Mouse (Mus musculus) heart, embryonic 12.5 days (tissue): ENCODE results near the gene Cd302. TPM values are rescaled to one million over a fixed set of nuclear protein-coding genes. Genes with fewer than 3 reads are reported as not detected.

Experiments used
- ATAC-seq: fragments of 200-750 bp; cut with Nextera tagmentation; 2 replicates; pipeline ENCODE4 v1.8.0; 2017; ENCODE audit warnings: moderate TSS enrichment, moderate library complexity; ENCODE audit not compliant: insufficient number of reproducible peaks, low FRiP score
- H3K27ac ChIP-seq: fragments of 300-500 bp; sonication (generic); 2 replicates; pipeline ENCODE4 v1.5.1; 2016; ENCODE audit warnings: mild to moderate bottlenecking, moderate library complexity; ENCODE audit not compliant: poor library complexity, severe bottlenecking
- H3K27me3 ChIP-seq: fragments of 300-500 bp; sonication (generic); replicated peaks from 2 replicates; pipeline ENCODE4 v1.6.1; 2016; ENCODE audit warnings: mild to moderate bottlenecking, moderate library complexity
- H3K36me3 ChIP-seq: fragments of 300-500 bp; sonication (generic); 2 replicates; pipeline ENCODE4 v1.6.1; 2016; ENCODE audit warnings: mild to moderate bottlenecking, moderate library complexity
- H3K4me1 ChIP-seq: fragments of 300-500 bp; sonication (generic); replicated peaks from 2 replicates; pipeline ENCODE4 v1.6.1; 2016; ENCODE audit warnings: mild to moderate bottlenecking
- H3K4me2 ChIP-seq: fragments of 300-500 bp; sonication (generic); 2 replicates; pipeline ENCODE4 v1.6.1; 2016; ENCODE audit warnings: mild to moderate bottlenecking, moderate library complexity
- H3K4me3 ChIP-seq: fragments of 300-500 bp; sonication (generic); 2 replicates; pipeline ENCODE4 v1.5.1; 2016; ENCODE audit warnings: mild to moderate bottlenecking
- H3K9ac ChIP-seq: fragments of 300-500 bp; sonication (generic); 2 replicates; pipeline ENCODE4 v1.6.1; 2016; ENCODE audit warnings: mild to moderate bottlenecking, moderate library complexity
- H3K9me3 ChIP-seq: fragments of 300-500 bp; sonication (generic); replicated peaks from 2 replicates; pipeline ENCODE4 v1.6.1; 2016; ENCODE audit warnings: mild to moderate bottlenecking, moderate library complexity
- WGBS: fragments of 180-500 bp; shearing (Covaris S2); methylation state at CpG from one replicate; pipeline ENCODE4 v1.1.7; 2016; 5-methylcytosine and 5-hydroxymethylcytosine counted together
- polyA plus RNA-seq: library from polyadenylated mRNA; unstranded; fragments of >200 nt; fragmentation: Nextera tagmentation; extraction: Ambion mirVana; gene quantifications from 2 replicates; pipeline ENCODE4 v1.2.1, GENCODE M21; 2016

Cd302 gene
- polyA plus RNA-seq, 1 experiment from 2014 or later: 23.3 TPM

DNA sequence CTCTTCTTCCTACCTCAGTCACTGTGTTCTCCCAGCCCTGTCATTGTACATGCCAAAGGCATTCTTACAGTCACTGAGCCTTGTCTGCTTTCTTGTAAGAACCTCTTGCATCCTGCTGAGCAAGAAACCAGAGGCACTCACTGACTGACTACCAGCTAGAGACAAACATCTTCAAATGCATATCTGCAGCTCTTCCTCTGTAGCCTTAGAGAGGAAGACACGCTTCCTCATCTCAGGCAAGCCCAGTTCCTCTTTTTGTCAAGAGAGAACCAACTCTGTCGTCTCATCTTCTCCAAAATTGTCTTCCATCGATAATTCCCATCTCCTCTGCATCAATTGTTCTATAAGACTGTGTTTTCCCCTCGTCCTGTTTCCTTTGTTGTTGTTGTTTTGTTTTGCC, 4.3 kb upstream of the Cd302 start:
- WGBS: 66% methylated on average over 4 of the region's 4 CpGs
- Histone ChIP-seq H3K9ac (no peak overlapping the region), H3K36me3 (no peaks in the 10 kb centered on the region), H3K4me3 (no peak overlapping the region), H3K4me2 (no peak overlapping the region), H3K27ac (no peak overlapping the region), H3K9me3 (no peaks in the 10 kb centered on the region), H3K4me1 (peaks cover 5% of the 10 kb centered on the region; the same call in 1 of the 2 replicates), H3K27me3 (no peaks in the 10 kb centered on the region)
- no peak for ATAC-seq

DNA sequence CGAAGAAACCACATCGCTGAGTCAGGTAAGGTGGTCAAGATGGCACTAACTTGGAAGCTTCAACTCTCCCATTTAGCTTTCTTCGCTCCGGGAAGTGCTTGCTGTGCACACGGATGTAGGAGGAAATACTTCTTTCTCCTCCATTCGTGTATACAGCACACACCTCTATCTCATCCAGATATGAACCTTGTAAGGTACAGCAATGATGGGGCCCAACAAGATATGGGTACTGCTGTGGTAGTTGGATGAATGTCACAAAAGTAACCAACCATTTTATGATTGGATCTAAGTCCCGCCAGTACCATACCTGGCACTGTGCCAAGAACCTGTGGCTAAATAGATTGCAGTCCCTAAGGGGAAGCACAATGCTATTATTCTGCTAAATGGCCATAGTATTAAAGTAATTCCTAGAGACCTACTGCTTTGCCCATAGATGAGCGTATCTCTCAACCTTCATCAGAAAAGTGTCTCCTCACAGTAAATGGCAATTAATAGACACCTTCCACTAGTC, 874 bp upstream of the Cd302 start:
- ATAC-seq: no peak
- Histone ChIP-seq H3K4me3 (no peak overlapping the region), H3K9me3 (no peaks in the 10 kb centered on the region), H3K4me1 (peaks cover 7% of the 10 kb centered on the region; the same call in 1 of the 2 replicates), H3K27ac (no peak overlapping the region), H3K4me2 (no peak overlapping the region), H3K27me3 (no peaks in the 10 kb centered on the region), H3K9ac (no peak overlapping the region), H3K36me3 (no peaks in the 10 kb centered on the region)
- WGBS: 85% methylated on average over 8 of the region's 8 CpGs

DNA sequence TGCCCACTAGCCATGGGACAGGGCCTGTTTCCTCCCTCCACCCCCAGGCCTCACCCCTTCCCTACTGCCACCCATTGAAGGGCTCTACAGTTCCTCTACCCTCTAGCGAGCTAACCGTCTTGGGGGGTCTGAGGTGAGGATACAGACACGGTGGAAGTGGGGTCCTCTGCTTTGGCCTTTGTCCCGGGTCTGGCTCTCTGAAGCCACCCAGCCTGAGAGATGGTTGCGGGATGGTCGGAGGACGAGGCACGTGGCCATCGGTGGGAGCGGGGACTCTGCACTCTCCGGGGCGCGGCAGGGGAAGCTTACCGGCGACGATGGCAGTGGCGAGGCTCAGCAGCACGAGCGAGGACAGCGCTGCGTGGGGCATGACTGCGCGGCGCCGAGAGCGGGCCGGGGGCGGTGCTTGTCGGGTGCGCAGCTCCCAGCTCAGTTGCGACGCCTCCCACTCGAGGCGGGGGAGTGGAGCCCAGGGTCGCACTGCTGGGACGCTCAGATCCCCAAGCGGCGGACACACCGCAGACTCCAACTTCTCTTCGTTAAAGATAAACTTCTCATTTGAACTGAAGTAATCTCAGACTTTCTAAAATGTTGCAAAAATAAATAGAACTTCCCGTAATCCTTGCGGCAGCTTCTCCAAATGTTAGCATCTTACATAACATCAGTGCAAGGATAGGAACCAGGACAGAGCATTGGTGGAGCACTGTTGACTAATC, 379 bp downstream of the Cd302 start:
- Histone ChIP-seq H3K9me3 (no peaks in the 10 kb centered on the region), H3K36me3 (no peaks in the 10 kb centered on the region), H3K4me2 (peak overlapping the region; percentile 96), H3K4me3 (peak overlapping the region; percentile 58), H3K27me3 (no peaks in the 10 kb centered on the region), H3K27ac (no peak overlapping the region), H3K9ac (peak overlapping the region; percentile 72), H3K4me1 (peaks cover 7% of the 10 kb centered on the region; the same call in 1 of the 2 replicates)
- WGBS: under 1% methylated on average over 34 of the region's 42 CpGs
- peak; percentile 83 for ATAC-seq

DNA sequence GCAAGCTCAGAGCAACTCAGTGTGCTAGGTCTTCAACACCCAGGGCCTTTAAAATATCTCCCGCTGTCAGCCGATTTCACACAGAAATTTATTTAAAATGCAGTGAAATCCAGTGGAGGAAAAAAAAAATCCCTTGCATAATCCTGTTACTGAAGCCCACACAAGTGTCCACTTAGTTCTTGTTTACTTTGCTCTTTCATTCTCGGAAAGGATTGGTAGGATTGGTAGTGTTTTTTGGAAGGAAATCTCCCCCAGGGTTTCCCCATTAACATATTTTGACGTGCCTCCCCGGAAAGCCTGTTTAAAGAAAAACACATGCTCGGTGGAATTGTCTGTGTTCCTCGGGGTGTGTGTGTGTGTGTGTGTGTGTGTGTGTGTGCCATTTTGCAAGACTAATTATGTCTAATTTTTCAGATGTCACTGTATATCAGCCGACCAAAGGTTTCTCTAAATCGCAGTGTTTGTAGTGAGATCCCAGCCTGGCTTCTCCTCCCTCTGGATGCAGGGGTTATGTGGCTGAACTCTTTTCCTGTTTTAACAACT, 1.0 kb downstream of the Cd302 start:
- ATAC-seq: no peak
- H3K27me3 ChIP-seq: no peaks in the 10 kb centered on the region
- 12% methylated on average over 9 of the region's 9 CpGs for WGBS
- H3K4me1 ChIP-seq: peaks cover 7% of the 10 kb centered on the region; the same call in 1 of the 2 replicates
- H3K4me2 ChIP-seq: peak overlapping the region; percentile 96
- no peaks in the 10 kb centered on the region for H3K9me3 ChIP-seq
- no peak overlapping the region; the same call in 1 of the 2 replicates for H3K27ac ChIP-seq
- H3K4me3 ChIP-seq: peak overlapping the region; percentile 58
- peak overlapping the region; percentile 72; the same call in 1 of the 2 replicates for H3K9ac ChIP-seq
- no peaks in the 10 kb centered on the region for H3K36me3 ChIP-seq

DNA sequence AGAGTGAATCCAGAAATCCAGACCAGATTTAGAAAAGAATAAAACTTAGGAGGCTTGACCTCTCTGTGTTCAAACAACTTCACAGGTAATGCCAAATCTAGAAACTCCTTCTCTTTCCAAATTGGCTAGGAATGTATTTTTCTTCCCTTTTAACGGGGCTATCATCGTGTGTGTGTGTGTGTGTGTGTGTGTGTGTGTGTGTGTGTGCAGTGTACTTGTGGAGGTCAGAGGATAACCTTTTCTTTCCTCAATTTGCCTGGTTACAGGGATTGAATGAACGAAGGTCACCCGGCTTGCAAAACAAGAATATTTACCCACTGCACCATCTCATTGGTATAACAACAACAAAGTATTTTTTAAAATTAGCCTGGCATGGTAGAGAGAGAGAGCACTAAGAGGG, 1.7 kb downstream of the Cd302 start:
- 72% methylated on average over 4 of the region's 4 CpGs for WGBS
- Histone ChIP-seq H3K27ac (no peak overlapping the region; the same call in 1 of the 2 replicates), H3K9me3 (no peaks in the 10 kb centered on the region), H3K27me3 (no peaks in the 10 kb centered on the region), H3K4me2 (peak overlapping the region; percentile 96), H3K9ac (no peak overlapping the region), H3K36me3 (no peaks in the 10 kb centered on the region), H3K4me1 (peaks cover 7% of the 10 kb centered on the region; the same call in 1 of the 2 replicates), H3K4me3 (no peak overlapping the region)
- no peak for ATAC-seq

DNA sequence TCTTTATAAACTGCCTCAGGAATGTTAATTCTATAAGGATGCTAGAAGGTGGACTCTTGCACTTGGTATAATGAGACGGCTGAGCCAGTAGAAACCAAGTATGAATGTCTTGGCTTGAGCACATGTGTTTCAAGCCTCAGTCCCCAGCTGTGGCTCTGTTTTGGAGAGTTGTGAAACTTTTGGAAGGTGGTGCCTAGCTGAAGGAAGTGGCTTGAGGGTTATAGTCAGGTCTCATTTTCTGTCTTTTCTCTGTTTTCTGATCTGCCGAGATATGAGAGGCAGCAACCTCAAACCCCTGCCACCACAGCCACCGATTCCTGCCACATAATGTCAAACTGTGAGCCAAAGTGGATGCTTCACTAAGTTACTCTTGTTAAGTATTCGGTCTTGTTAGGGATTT, 5.7 kb downstream of the Cd302 start:
- WGBS: 88% methylated on average over 4 of the region's 4 CpGs
- H3K27me3 ChIP-seq: no peaks in the 10 kb centered on the region
- H3K9ac ChIP-seq: no peak overlapping the region
- H3K4me1 ChIP-seq: peaks cover 2% of the 10 kb centered on the region; the same call in 1 of the 2 replicates
- no peak overlapping the region for H3K4me2 ChIP-seq
- H3K36me3 ChIP-seq: no peaks in the 10 kb centered on the region
- ATAC-seq: no peak
- H3K27ac ChIP-seq: no peak overlapping the region
- H3K9me3 ChIP-seq: no peaks in the 10 kb centered on the region
- H3K4me3 ChIP-seq: no peak overlapping the region

DNA sequence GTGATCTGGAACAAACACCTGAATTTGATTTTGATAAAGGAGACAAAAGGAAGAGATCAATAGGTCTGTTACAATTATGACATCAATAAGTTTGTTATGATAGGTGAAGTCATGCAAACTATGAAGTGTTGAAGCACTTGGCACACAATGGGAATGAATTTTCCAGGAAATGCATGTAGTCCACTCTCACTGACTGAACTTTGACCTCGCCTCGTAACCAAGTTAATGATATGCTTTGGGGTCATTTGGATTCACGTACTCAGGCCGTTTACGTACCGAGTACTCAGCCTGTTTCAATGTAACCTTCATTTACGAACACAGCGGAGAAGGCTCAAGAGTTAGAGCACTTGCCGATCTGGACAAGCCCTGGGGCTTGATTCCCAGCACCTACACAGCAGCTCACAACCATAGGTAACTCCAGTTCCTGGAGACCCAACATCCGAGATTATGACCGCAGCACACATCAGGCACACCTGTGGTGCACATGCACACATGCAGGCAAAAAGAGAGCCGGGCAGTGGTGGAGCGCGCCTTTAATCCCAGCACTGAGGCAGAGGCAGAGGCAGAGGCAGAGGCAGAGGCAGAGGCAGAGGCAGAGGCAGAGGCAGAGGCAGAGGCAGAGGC, 14.3 kb downstream of the Cd302 start:
- H3K9ac ChIP-seq: no peak overlapping the region
- H3K9me3 ChIP-seq: no peaks in the 10 kb centered on the region
- no peaks in the 10 kb centered on the region for H3K27me3 ChIP-seq
- H3K36me3 ChIP-seq: no peaks in the 10 kb centered on the region
- 91% methylated on average over 14 of the region's 14 CpGs for WGBS
- no peak overlapping the region for H3K4me3 ChIP-seq
- no peak for ATAC-seq
- peaks cover 20% of the 10 kb centered on the region for H3K4me1 ChIP-seq
- H3K27ac ChIP-seq: no peak overlapping the region
- no peak overlapping the region for H3K4me2 ChIP-seq

DNA sequence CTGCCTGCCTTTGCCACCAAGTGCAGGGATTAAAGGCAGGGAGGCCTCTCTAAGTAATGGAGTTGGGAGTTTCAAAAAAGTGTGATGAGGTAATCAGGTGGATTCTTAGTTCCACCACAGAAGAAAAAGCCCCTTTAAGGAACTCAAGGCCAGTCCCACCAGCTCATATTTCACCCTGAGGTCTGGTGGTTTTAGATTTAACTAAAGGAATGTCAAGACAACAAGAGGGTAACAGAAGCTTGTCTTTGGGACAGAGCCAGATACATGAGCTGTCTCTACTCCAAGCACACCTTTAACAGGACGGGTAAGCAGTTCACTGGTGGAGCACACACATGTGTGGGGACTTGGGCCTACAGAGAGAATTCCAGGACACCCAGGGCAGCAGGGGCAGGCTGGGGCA, 16.7 kb downstream of the Cd302 start:
- Histone ChIP-seq H3K27ac (peak overlapping the region; percentile 43; the same call in 1 of the 2 replicates), H3K9ac (peak overlapping the region; percentile 25; the same call in 1 of the 2 replicates), H3K4me3 (no peak overlapping the region), H3K4me2 (no peak overlapping the region), H3K36me3 (no peaks in the 10 kb centered on the region), H3K4me1 (peaks cover 20% of the 10 kb centered on the region), H3K27me3 (no peaks in the 10 kb centered on the region), H3K9me3 (0 out of 2 replicates have a peak, but pooled peaks cover 2% of the 10 kb centered on the region)
- WGBS: 36% methylated on average over 1 of the region's 1 CpGs
- ATAC-seq: no peak

DNA sequence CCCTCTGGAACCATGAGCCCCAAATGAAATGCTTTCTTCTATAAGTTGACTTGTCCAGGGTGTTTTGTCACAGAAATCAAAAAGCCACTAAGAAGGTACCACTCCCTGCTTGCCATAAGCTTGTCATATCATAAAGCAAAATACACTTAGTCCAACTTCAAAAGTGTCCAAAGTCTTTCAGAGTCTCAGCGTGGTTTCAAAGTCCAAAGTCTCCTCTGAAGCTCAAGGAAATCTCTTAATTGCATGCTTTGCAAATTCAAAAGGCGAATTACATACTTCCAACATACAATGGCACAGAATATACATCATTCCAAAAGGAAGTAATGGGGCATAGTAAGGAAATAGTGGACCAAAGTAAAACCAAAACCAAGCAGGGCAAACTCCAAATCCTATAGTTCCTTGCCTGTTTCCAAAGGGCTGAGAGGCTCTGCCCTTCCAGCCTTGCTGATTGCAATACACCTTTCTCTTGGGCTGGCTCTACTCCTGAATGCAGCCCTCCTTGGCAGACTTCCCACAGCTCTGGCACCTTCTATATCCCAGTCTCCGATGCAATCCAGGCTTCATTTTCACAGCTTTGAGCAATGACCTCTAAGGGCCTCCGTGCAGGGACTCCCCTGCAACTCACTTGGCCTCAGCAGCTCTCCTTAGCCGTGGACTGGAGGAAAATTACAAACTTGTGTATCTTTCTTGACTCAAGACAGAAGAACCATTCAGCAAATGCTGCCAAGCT, 23.5 kb downstream of the Cd302 start:
- no peak for ATAC-seq
- WGBS: 68% methylated on average over 5 of the region's 5 CpGs
- no peak overlapping the region for H3K4me2 ChIP-seq
- no peaks in the 10 kb centered on the region for H3K27me3 ChIP-seq
- peaks cover 3% of the 10 kb centered on the region; the same call in 1 of the 2 replicates for H3K4me1 ChIP-seq
- no peak overlapping the region for H3K9ac ChIP-seq
- H3K36me3 ChIP-seq: peaks cover 7% of the 10 kb centered on the region; the same call in 1 of the 2 replicates
- H3K27ac ChIP-seq: no peak overlapping the region
- H3K4me3 ChIP-seq: no peak overlapping the region
- H3K9me3 ChIP-seq: peaks cover 11% of the 10 kb centered on the region

DNA sequence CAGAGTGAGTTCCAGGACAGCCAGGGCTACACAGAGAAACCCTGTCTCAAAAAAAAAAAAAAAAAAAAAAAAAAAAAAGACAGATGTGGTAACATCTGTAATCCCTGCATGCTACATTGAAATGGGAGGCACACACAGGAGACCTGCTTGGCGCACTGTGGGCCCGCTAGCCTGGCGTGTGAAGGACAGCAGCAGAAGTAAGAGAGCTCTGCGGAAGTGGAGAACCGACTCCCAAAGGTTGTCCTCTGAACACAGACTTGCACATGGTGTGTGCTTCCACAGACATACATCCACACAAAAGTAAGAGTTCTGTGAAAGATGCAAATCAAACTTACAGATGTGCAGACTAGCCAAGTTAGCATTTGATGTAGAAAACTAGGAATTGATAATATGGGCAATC, 25.1 kb downstream of the Cd302 start:
- Histone ChIP-seq H3K4me2 (no peak overlapping the region), H3K4me3 (no peak overlapping the region), H3K36me3 (peaks cover 10% of the 10 kb centered on the region), H3K27me3 (no peaks in the 10 kb centered on the region), H3K27ac (no peak overlapping the region), H3K9me3 (peaks cover 11% of the 10 kb centered on the region), H3K4me1 (peaks cover 3% of the 10 kb centered on the region; the same call in 1 of the 2 replicates), H3K9ac (no peak overlapping the region)
- ATAC-seq: no peak
- 92% methylated on average over 5 of the region's 5 CpGs for WGBS
